Mouse (Mus musculus) ES-Bruce4 (cell line): ENCODE measurements around the gene Lrrc63.

Source experiments
- CTCF ChIP-seq: IDR thresholded peaks from one replicate; pipeline ENCODE4 v1.8.1; 2011; ENCODE audit warnings: low read depth, low read length
- EP300 ChIP-seq: IDR thresholded peaks from 2 replicates; pipeline ENCODE4 v1.6.1; 2011; ENCODE audit warnings: low read depth, low read length; ENCODE audit not compliant: insufficient read depth
- POLR2A ChIP-seq: IDR thresholded peaks from one replicate; pipeline ENCODE4 v1.8.1; 2011; ENCODE audit warnings: low read length; ENCODE audit not compliant: insufficient read depth

DNA sequence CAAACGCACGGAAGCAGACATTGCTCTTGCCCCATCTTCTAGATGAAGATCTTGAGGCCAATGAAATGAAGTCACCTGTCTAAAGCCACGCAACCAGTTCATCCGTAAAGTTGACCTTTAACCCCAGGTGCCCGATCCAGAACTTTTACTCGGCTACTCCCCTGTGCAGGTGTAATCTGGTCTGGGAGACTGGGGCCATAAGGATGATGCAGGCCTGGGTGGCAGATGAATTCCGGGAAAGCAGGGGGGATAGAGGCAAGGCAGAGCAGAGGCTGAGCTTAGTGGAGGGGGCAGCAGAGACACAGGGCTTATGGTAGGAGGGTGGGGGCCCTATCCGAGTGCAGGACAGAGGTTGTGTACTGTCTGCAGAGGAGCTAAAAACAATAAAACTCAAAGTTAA lies 43.6 kb upstream of the Lrrc63 start:
- no peak for TF ChIP-seq POLR2A
- no peak for TF ChIP-seq CTCF
- TF ChIP-seq EP300, result no peak
